Mouse (Mus musculus): Measurements from ENCODE around the gene Tuba1a.

DNA sequence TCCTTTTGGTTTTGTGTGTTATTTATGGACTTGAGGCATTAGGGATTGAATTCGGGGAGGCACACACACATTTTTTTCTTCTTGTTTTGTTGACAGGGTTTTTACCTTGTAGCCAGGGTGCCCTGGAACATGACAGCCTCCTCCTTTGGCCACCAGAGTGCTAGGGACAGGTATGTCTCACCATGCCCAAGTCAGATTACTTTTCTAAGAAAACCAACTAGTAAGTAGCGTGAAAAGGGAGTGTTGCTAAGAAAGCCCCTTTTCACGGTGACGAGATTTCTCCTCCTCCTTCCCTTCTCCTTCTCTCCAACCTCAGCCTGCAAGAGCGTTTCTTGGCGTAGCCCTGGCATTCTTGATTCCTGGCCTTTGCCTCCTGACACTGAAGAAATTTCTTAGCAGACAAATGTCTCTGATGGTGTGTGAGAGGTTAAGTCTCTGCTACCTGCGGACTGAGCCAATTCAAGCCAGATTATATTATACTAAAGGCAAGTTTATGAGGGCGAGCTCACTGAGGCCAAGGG is 34.2 kb upstream of the Tuba1a start:
- no peak for TF ChIP-seq EP300 (IDR thresholded peaks at IDR 0.05; ENCODE audit: low read depth)
- TF ChIP-seq CTCF (IDR thresholded peaks at IDR 0.05; ENCODE audit: low read depth) = no peak
